Mouse (Mus musculus): Measurements from ENCODE around the gene Ripor1.

GRCm38 (mm10) chr8:105639835-105640234, 34.8 kb downstream of the Ripor1 start:
- TF ChIP-seq CHD2 (IDR thresholded peaks at IDR 0.05; ENCODE audit: low read depth, low read length) (no peak), ZNF384 (IDR thresholded peaks at IDR 0.05; ENCODE audit: low read depth, low read length) (no peak), ZC3H11A (IDR thresholded peaks at IDR 0.05; ENCODE audit: borderline replicate concordance, low read depth, low read length) (no peak)
